Mouse (Mus musculus) small intestine, adult 2 months (tissue): ENCODE data around the gene Obsl1. TPM values are rescaled to one million over a fixed set of nuclear protein-coding genes. Genes with fewer than 3 reads are reported as not detected.

ENCODE experiments used
- H3K27ac ChIP-seq: fragments of 200-500 bp; 2 replicates; pipeline ENCODE4 v1.5.1; 2012; ENCODE audit warnings: low read depth, low read length, control low read depth, inconsistent platforms; ENCODE audit not compliant: insufficient read depth
- H3K27me3 ChIP-seq: fragments of 200-500 bp; 2 replicates; pipeline ENCODE4 v1.6.1; 2012; ENCODE audit warnings: mild to moderate bottlenecking, moderate library complexity, low read length, inconsistent platforms; ENCODE audit not compliant: control insufficient read depth, insufficient read depth
- H3K36me3 ChIP-seq: fragments of 200-500 bp; 2 replicates; pipeline ENCODE4 v1.6.1; 2012; ENCODE audit warnings: mild to moderate bottlenecking, low read length, control low read depth, inconsistent platforms; ENCODE audit not compliant: control insufficient read depth, insufficient read depth
- H3K4me1 ChIP-seq: fragments of 200-500 bp; 2 replicates; pipeline ENCODE4 v1.6.1; 2012; ENCODE audit warnings: low read length, inconsistent platforms, mixed read lengths; ENCODE audit not compliant: control insufficient read depth, insufficient read depth, insufficient read length
- H3K4me3 ChIP-seq: fragments of 200-500 bp; 2 replicates; pipeline ENCODE4 v1.5.1; 2012; ENCODE audit warnings: low read depth, mild to moderate bottlenecking, control low read depth, inconsistent platforms, low read length, moderate library complexity
- CTCF ChIP-seq: fragments of 200-500 bp; IDR thresholded peaks from 2 replicates; pipeline ENCODE4 v1.5.1; 2012; ENCODE audit warnings: low read depth, mild to moderate bottlenecking, control low read depth, inconsistent platforms, low read length, moderate library complexity, mixed read lengths; ENCODE audit not compliant: insufficient replicate concordance, insufficient read length; ENCODE audit errors: extremely low read depth
- POLR2A ChIP-seq: fragments of 200-500 bp; IDR thresholded peaks from 2 replicates; pipeline ENCODE4 v1.6.1; 2012; ENCODE audit warnings: low read depth, mild to moderate bottlenecking, control low read depth, inconsistent platforms, low read length, moderate library complexity
- WGBS: fragments of 180-500 bp; shearing (Covaris S2); methylation state at CpG from one replicate; pipeline ENCODE4 v1.1.7; 2018; 5-methylcytosine and 5-hydroxymethylcytosine counted together
- polyA plus RNA-seq: library from polyadenylated mRNA; depleted of rRNA; stranded (reverse); fragments of >200 nt; gene quantifications from 2 replicates; pipeline ENCODE4 v1.2.3, GENCODE M21; 2012

Gene Obsl1
- polyA plus RNA-seq, 1 experiment = 4.3 TPM

DNA sequence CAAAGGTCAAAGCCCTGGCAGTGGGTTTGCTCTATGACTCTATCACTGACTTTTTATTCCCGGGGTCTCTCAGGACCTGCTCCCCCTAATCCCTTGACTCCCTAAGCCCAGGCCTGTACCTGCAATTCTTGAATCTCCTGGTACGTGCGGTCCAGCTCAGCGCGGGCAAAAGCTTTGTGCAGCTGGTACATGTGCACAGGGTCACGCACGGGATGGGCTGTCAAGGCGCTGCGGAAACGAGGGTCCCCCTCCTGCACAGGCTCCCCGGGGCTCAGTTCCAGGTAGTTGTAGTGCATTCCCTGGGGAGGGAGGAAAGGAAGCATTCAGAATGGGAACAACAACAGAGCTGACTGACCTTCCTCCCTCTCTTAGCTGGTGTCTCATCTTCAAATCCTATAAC, 29.8 kb downstream of the Obsl1 start:
- Histone ChIP-seq H3K36me3 (peaks cover 13% of the 10 kb centered on the region; the same call in 1 of the 2 replicates), H3K27ac (no peak overlapping the region), H3K27me3 (no peaks in the 10 kb centered on the region; the same call in 1 of the 2 replicates), H3K4me3 (no peak overlapping the region), H3K4me1 (peaks cover 13% of the 10 kb centered on the region)
- TF ChIP-seq POLR2A (no peak), CTCF (no peak)
- 95% methylated on average over 11 of the region's 11 CpGs for WGBS

DNA sequence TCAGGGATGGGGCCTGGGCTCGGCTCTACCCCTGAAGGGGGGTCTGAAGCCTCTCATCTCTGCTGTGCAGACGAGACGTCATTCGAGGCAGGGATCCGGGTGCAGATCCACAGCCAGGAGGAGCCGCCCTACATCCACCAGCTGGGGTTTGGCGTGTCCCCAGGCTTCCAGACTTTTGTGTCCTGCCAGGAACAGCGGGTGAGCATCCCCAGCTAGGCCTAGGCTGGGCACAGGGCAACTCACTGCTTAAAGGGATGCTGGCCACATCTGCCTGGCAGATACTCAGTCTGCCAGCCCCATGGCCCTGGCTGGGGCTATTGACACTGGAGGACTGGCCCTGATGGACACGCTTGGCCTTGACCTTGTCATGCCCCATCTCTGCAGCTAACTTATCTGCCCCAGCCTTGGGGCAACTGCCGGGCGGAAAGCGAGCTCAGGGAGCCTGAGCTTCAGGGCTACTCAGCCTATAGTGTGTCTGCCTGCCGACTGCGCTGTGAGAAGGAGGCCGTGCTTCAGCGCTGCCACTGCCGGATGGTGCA, 36.9 kb downstream of the Obsl1 start:
- Histone ChIP-seq H3K4me3 (no peak overlapping the region), H3K4me1 (no peaks in the 10 kb centered on the region), H3K36me3 (peaks cover 3% of the 10 kb centered on the region; the same call in 1 of the 2 replicates), H3K27me3 (no peaks in the 10 kb centered on the region), H3K27ac (no peak overlapping the region)
- no peak for TF ChIP-seq POLR2A
- no peak for TF ChIP-seq CTCF
- 70% methylated on average over 17 of the region's 17 CpGs for WGBS

DNA sequence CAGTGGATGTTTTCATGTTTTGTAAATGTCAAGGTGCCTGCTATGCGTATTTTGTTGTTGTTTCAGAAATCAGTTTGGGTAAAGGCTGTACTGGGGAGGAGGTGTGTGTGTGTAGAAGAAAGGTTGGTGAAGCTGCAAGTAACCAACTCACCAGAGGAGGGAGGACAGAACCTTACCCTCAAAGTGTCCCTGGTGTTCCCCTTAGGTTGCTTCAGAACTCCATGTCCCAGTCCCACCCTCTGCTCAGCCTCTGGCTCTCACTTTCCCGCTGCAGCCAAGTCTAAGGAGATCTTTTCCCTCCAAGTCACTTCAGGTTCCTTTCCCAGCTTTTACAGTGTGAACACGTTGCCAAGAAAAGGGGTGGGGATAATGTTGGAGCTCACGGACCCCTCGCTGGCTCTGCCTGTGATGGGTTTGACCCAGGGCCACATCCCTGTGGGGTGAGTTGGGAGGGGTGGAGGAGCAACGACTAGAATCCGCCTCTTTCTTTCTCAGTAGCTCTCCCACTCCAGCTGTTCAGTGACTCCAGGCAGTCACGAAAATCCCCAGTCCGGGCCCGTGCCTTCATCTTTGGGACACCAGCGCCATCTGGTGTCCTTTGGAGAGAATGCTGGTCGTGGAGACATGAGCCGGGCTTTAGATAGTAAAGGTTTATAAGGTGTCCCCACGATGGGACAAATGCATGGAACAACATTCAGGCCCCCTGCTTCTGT, 38.9 kb downstream of the Obsl1 start:
- H3K4me3 ChIP-seq = no peak overlapping the region
- no peaks in the 10 kb centered on the region for H3K36me3 ChIP-seq
- H3K4me1 ChIP-seq = no peaks in the 10 kb centered on the region
- TF ChIP-seq POLR2A (no peak), CTCF (peak; percentile 95)
- no peak overlapping the region for H3K27ac ChIP-seq
- 10% methylated on average over 14 of the region's 14 CpGs for WGBS
- no peaks in the 10 kb centered on the region; the same call in 1 of the 2 replicates for H3K27me3 ChIP-seq

DNA sequence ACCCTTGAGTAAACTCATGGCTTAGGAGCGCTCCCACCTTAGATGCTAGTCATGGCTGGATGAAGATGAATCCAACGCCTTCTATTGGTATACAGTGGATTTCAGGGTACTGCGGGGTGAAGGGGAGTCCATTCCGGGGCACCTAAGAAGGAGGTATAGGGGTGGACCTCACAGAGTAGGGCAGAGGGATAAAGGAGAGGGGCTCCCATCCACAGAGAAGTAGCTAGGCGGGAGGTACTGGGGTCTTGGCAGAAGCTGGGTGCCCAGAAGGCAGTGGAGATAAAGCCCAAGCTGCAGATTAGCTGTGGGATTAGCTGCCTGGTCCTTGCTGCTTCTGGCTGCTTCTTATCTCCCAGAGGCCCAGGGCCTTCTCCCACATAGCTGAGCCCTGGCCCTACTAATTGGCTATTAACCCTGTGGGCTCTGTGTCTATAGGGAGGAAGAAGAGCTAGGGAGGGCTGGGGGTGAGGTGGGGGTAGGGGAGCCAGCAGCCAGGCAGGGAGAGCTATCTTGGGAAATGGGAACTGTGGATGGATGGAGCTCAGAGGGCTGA, 42.5 kb downstream of the Obsl1 start:
- no peak overlapping the region for H3K4me3 ChIP-seq
- H3K4me1 ChIP-seq = no peaks in the 10 kb centered on the region; the same call in 1 of the 2 replicates
- peaks cover 11% of the 10 kb centered on the region; the same call in 1 of the 2 replicates for H3K27me3 ChIP-seq
- H3K36me3 ChIP-seq = no peaks in the 10 kb centered on the region
- 80% methylated on average over 5 of the region's 5 CpGs for WGBS
- no peak overlapping the region for H3K27ac ChIP-seq
- TF ChIP-seq POLR2A = no peak
- no peak for TF ChIP-seq CTCF

DNA sequence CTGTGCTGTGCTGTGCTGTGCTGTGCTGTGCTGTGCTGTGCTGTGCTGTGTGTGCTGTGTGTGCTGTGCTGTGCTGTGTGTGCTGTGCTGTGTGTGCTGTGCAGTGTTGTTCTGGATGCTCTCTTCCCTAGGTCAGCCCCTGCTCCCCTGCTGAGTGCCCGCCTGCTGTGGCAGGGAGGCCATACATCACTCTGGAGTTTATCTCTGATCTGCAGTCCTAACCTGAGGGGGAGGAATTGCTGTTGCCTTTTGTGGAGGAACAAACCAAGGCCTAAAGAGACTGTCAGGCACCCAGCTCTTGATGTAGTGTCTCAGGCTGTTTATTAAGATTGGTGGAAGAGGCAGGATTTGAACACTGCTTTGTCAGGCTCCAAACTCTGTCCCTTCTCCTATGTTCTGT, 43.6 kb downstream of the Obsl1 start:
- Histone ChIP-seq H3K27ac (no peak overlapping the region), H3K4me3 (no peak overlapping the region), H3K36me3 (no peaks in the 10 kb centered on the region), H3K27me3 (peaks cover 20% of the 10 kb centered on the region), H3K4me1 (peaks cover 5% of the 10 kb centered on the region)
- 53% methylated on average over 1 of the region's 1 CpGs for WGBS
- TF ChIP-seq CTCF (no peak), POLR2A (no peak)

DNA sequence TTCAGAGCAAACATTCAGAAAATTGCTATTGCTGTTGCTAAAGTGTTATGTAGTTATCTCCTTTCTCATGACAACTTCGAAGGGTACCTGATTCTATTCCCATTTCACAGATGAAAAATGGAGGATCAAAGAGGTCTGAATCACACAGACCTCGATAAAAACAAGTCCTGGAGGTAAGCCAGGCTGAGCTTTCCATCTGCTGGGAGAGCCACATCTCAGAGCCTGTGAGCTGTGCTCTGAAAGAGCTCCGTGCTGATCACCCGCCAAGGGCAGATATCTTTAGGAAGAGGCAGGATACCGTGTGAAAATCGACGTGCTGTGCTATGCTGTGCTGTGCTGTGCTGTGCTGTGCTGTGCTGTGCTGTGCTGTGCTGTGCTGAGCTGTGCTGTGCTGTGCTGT, 46.0 kb downstream of the Obsl1 start:
- H3K27me3 ChIP-seq = peaks cover 29% of the 10 kb centered on the region
- H3K4me1 ChIP-seq = peaks cover 5% of the 10 kb centered on the region
- WGBS = 44% methylated on average over 7 of the region's 7 CpGs
- H3K27ac ChIP-seq = no peak overlapping the region
- no peak overlapping the region for H3K4me3 ChIP-seq
- TF ChIP-seq CTCF = no peak
- TF ChIP-seq POLR2A = no peak
- H3K36me3 ChIP-seq = no peaks in the 10 kb centered on the region

DNA sequence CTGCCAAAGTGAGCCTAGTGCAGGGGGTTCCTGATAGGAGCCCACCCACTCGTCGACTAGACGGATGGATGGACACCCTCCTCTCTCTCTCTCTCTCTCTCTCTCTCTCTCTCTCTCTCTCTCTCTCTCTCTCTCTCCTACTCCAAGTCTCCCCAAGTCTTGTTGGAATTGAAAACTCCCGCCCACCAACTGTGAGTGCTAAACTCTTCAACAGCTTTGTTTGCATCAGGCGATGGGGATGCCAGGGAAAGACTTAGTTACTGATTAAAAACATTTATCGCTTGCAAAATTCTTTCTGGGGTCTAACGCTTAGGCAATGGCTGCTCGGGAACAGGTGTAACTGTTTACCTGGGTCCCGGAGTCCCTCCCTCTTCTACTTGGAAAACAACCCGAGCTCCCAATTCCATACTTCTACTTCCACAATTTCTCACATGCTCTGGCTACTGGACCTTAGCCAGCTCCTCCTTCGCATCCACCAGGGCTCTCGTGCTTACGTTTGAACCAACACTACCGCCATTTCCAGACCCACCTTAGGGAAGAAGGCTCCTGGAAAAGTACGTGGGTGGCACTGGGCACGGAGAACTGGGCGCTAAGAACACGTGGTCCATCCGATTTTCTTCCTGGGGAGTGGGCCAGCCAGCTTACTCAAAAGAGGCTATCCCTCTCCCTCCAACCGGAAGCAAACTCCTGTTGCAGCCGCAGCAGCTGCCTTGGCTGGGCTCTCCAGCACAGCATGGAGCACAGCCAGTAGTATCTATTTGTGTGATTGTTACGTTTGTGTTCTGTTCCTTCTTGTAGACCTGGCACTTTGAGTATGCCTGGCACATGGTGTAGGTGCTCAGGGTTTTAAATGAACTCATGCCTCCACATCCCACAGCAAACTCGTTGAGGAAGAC, 47.2 kb downstream of the Obsl1 start:
- no peak for TF ChIP-seq POLR2A
- TF ChIP-seq CTCF = no peak
- Histone ChIP-seq H3K4me1 (peaks cover 5% of the 10 kb centered on the region), H3K4me3 (peak overlapping the region; percentile 51), H3K27me3 (peaks cover 29% of the 10 kb centered on the region), H3K36me3 (no peaks in the 10 kb centered on the region), H3K27ac (0 out of 2 replicates have a peak overlapping the region, but pooled peaks have one; percentile 9)
- WGBS = 9% methylated on average over 23 of the region's 23 CpGs
